Mouse (Mus musculus): ENCODE data around the gene Mad1l1. TPM values are rescaled to one million over a fixed set of nuclear protein-coding genes. Genes with fewer than 3 reads are reported as not detected.

The Mad1l1 gene
- polyA plus RNA-seq, 1 experiment from 2014 or later = 42.3 TPM

DNA sequence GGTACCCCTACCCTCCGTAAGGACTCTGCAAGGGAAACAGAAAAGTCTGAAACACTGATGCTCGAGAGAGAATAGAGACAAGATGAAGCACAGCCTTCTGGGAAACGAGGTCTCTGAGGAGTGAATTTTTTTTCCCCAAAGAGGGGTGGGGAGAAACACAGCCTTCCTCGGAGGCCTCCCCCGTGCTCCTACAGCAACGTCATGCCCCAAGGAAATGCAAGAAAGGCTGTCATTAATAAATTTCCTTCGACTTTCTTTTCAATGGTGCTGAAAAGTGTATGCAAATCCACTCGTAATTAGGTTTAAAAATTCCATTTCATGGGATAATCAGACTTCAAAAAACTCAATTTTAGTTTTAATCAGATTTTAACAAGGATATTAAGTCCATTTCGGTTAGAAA is 41.1 kb downstream of the Mad1l1 start:
- no peak for ATAC-seq (replicated peaks; ENCODE audit: low FRiP score, low TSS enrichment, low read depth)
- H3K27me3 ChIP-seq (replicated peaks; ENCODE audit: control insufficient read depth, insufficient read depth, low read length) = no peaks in the 10 kb centered on the region

DNA sequence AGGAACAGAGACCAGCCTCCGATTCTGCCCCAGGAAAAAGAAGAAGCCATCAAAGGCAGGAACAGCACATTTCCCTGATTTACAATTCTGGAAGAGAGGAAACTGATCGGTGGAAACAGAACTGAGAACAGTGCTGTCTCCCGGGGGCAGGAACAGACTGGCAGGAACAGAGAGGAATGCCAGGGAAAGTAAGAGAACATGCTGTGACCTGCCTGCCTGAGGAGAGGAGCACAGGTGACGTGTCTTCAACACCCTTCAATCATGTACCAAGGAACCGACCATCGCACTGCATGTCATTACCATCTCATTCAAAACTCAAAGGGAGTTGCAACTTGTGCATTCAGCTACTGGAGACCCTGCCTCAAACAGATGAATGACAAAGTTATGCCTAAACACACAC is 44.6 kb downstream of the Mad1l1 start:
- Histone ChIP-seq H3K4me2 (ENCODE audit: low read length) (no peak overlapping the region), H3K9me3 (ENCODE audit: control insufficient read depth, low read length) (no peaks in the 10 kb centered on the region), H3K36me3 (ENCODE audit: control insufficient read depth, insufficient read depth, low read length) (peaks cover 11% of the 10 kb centered on the region), H3K9ac (ENCODE audit: low read length) (no peak overlapping the region), H3K27ac (ENCODE audit: low read depth) (no peak overlapping the region), H3K27me3 (replicated peaks; ENCODE audit: control insufficient read depth, insufficient read depth, low read length) (no peaks in the 10 kb centered on the region), H3K4me1 (replicated peaks; ENCODE audit: control insufficient read depth, insufficient read depth, low read length) (no peaks in the 10 kb centered on the region), H3K4me3 (ENCODE audit: low read depth, low read length) (no peak overlapping the region)
- WGBS = 88% methylated on average over 6 of the region's 6 CpGs
- ATAC-seq (replicated peaks; ENCODE audit: low FRiP score, low TSS enrichment, low read depth) (no peak), DNase-seq (ENCODE audit: low spot score) (no peak)

More for the DNA sequence above, 41.1 kb downstream of the Mad1l1 start:
- Histone ChIP-seq H3K4me1 (replicated peaks; ENCODE audit: control insufficient read depth, insufficient read depth, low read length) (no peaks in the 10 kb centered on the region), H3K27ac (ENCODE audit: low read depth) (no peak overlapping the region), H3K4me3 (ENCODE audit: low read depth, low read length) (no peak overlapping the region), H3K9ac (ENCODE audit: low read length) (no peak overlapping the region), H3K4me2 (ENCODE audit: low read length) (no peak overlapping the region), H3K36me3 (ENCODE audit: control insufficient read depth, insufficient read depth, low read length) (peaks cover 16% of the 10 kb centered on the region), H3K9me3 (ENCODE audit: control insufficient read depth, low read length) (no peaks in the 10 kb centered on the region)
- 82% methylated on average over 9 of the region's 9 CpGs for WGBS
- DNase-seq (ENCODE audit: low spot score) = no peak

DNA sequence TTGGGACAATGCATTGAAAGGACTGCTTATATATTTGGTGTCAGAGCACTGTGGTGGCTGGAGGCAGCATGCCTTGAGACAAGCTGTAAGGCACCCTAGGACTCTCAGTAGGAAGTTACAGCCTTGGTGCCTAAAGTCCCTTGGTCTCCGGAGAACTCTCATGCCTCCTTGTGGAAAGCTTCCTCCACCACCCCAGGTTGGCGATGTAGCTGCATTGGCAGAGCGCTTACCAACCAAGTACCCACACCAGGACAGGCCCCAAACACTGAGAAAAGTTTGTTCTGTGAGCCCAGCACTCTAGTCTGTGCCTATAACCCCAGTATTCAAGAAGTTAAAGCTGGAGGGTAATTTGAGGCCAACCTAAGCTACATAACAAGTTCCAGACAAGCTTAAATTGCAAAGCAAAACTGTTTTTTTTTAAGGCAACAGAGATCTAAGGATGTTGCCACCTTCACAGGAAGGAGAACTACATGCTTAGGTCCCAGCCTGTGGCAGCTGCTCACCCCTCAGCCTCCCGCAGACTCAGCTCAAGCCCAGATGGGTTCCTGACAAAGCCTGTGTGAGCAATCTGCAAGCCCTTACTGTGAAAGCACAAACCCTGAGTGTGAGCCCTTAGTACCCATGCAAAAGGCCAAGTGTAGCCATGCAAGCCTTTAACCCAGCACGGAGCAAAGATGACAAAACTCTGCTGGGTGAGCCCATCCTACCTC is 50.2 kb downstream of the Mad1l1 start:
- H3K4me3 ChIP-seq (ENCODE audit: low read depth, low read length) = no peak overlapping the region
- H3K27me3 ChIP-seq (replicated peaks; ENCODE audit: control insufficient read depth, insufficient read depth, low read length) = no peaks in the 10 kb centered on the region
- no peak for ATAC-seq (replicated peaks; ENCODE audit: low FRiP score, low TSS enrichment, low read depth)
- H3K36me3 ChIP-seq (ENCODE audit: control insufficient read depth, insufficient read depth, low read length) = peaks cover 17% of the 10 kb centered on the region
- DNase-seq (ENCODE audit: low spot score) = no peak
- WGBS = 90% methylated on average over 5 of the region's 5 CpGs
- H3K27ac ChIP-seq (ENCODE audit: low read depth) = no peak overlapping the region
- H3K4me2 ChIP-seq (ENCODE audit: low read length) = no peak overlapping the region
- no peaks in the 10 kb centered on the region for H3K4me1 ChIP-seq (replicated peaks; ENCODE audit: control insufficient read depth, insufficient read depth, low read length)
- H3K9ac ChIP-seq (ENCODE audit: low read length) = no peak overlapping the region
- no peaks in the 10 kb centered on the region for H3K9me3 ChIP-seq (ENCODE audit: control insufficient read depth, low read length)

DNA sequence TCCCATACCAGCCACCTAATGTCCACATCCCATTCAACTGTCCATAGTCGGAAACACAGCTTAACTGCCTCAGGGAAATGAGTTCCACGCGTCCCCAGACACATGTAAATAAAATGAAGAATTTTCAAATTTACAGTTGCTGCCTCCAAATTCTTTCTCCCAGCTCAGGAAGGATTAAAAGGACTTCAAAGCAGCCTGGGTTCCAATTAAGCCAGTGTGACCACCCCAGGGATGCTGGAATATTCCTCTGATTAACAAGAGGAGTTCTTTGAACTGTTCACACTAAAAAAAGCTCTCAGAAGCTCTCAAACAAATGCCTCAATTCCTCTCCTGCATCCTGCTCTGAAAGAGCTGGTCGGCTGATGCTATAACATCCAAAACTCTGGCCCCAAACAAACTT is 53.0 kb downstream of the Mad1l1 start:
- no peaks in the 10 kb centered on the region for H3K27me3 ChIP-seq (replicated peaks; ENCODE audit: control insufficient read depth, insufficient read depth, low read length)
- WGBS = 66% methylated on average over 4 of the region's 4 CpGs
- H3K27ac ChIP-seq (ENCODE audit: low read depth) = no peak overlapping the region
- H3K9me3 ChIP-seq (ENCODE audit: control insufficient read depth, low read length) = no peaks in the 10 kb centered on the region
- no peak overlapping the region for H3K4me2 ChIP-seq (ENCODE audit: low read length)
- DNase-seq (ENCODE audit: low spot score) (no peak), ATAC-seq (replicated peaks; ENCODE audit: low FRiP score, low TSS enrichment, low read depth) (no peak)
- H3K36me3 ChIP-seq (ENCODE audit: control insufficient read depth, insufficient read depth, low read length) = 0 out of 2 replicates have a peak, but pooled peaks cover 6% of the 10 kb centered on the region
- no peak overlapping the region for H3K9ac ChIP-seq (ENCODE audit: low read length)
- H3K4me1 ChIP-seq (replicated peaks; ENCODE audit: control insufficient read depth, insufficient read depth, low read length) = no peaks in the 10 kb centered on the region
- H3K4me3 ChIP-seq (ENCODE audit: low read depth, low read length) = no peak overlapping the region

DNA sequence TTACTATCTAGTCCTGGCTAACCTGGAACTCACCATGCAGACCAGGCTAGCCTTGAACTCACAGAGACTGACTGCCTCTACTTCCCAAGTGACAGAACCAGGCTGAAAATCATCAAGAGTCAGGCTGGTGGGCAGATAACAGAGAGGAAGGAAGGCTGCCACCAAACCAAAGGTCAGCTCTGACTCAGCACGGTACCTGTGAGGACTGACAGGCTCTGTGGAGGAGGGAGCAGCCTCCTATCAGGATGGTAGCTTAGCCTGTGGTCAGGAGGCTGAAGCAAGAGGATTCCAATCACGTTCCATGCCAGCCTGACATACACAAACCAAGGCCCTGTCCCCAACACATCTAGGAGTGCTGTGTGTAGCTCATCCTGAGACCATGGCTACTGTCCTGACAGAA is 54.3 kb downstream of the Mad1l1 start:
- no peak overlapping the region for H3K27ac ChIP-seq (ENCODE audit: low read depth)
- H3K4me2 ChIP-seq (ENCODE audit: low read length) = no peak overlapping the region
- H3K4me1 ChIP-seq (replicated peaks; ENCODE audit: control insufficient read depth, insufficient read depth, low read length) = no peaks in the 10 kb centered on the region
- H3K36me3 ChIP-seq (ENCODE audit: control insufficient read depth, insufficient read depth, low read length) = 0 out of 2 replicates have a peak, but pooled peaks cover 6% of the 10 kb centered on the region
- no peaks in the 10 kb centered on the region for H3K27me3 ChIP-seq (replicated peaks; ENCODE audit: control insufficient read depth, insufficient read depth, low read length)
- no peak overlapping the region for H3K9ac ChIP-seq (ENCODE audit: low read length)
- H3K9me3 ChIP-seq (ENCODE audit: control insufficient read depth, low read length) = no peaks in the 10 kb centered on the region
- 78% methylated on average over 2 of the region's 2 CpGs for WGBS
- H3K4me3 ChIP-seq (ENCODE audit: low read depth, low read length) = no peak overlapping the region
- no peak for DNase-seq (ENCODE audit: low spot score)
- no peak for ATAC-seq (replicated peaks; ENCODE audit: low FRiP score, low TSS enrichment, low read depth)

DNA sequence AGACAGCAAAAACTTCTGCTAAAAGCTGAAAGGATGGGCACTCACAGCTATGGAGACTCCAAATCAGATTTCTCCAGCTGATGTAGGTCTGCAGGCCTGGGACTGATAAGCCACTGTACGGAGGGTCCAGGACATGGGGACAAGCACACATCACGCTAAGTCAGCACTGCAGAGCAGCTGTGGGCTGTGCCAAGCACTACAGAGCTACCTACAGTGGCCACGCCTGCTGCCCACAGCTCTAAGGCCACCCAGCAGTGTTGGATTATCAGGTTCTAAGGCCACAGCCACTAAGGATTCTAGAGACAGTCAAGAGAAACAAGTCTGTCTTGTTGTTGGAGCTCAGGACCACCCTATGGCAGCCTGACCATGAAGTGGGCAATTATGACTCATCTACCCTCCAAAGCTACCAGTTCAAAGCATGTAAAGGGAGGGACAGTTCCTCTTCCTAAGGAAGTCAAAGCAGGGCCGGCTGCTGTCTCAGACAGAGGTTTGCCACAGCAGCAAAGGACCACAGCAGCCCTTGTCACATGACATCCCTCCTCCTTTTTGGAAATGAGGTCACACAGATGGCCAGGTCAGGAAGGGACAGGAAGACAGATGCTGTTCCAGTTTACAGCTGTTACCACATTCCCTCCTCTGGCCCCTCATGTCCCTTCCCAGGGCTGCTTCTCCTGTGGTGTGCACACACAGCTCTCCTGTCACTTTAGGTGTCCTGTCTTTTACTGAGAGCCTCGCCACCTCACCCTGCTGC is 56.4 kb downstream of the Mad1l1 start:
- no peak overlapping the region for H3K4me3 ChIP-seq (ENCODE audit: low read depth, low read length)
- no peak overlapping the region for H3K9ac ChIP-seq (ENCODE audit: low read length)
- H3K27ac ChIP-seq (ENCODE audit: low read depth) = no peak overlapping the region
- H3K27me3 ChIP-seq (replicated peaks; ENCODE audit: control insufficient read depth, insufficient read depth, low read length) = no peaks in the 10 kb centered on the region
- 78% methylated on average over 5 of the region's 5 CpGs for whole genome bisulfite sequencing
- H3K9me3 ChIP-seq (ENCODE audit: control insufficient read depth, low read length) = no peaks in the 10 kb centered on the region
- H3K36me3 ChIP-seq (ENCODE audit: control insufficient read depth, insufficient read depth, low read length) = peaks cover 9% of the 10 kb centered on the region; the same call in 1 of the 2 replicates
- H3K4me1 ChIP-seq (replicated peaks; ENCODE audit: control insufficient read depth, insufficient read depth, low read length) = no peaks in the 10 kb centered on the region
- ATAC-seq (replicated peaks; ENCODE audit: low FRiP score, low TSS enrichment, low read depth) = no peak
- DNase-seq (ENCODE audit: low spot score) = no peak
- H3K4me2 ChIP-seq (ENCODE audit: low read length) = no peak overlapping the region

DNA sequence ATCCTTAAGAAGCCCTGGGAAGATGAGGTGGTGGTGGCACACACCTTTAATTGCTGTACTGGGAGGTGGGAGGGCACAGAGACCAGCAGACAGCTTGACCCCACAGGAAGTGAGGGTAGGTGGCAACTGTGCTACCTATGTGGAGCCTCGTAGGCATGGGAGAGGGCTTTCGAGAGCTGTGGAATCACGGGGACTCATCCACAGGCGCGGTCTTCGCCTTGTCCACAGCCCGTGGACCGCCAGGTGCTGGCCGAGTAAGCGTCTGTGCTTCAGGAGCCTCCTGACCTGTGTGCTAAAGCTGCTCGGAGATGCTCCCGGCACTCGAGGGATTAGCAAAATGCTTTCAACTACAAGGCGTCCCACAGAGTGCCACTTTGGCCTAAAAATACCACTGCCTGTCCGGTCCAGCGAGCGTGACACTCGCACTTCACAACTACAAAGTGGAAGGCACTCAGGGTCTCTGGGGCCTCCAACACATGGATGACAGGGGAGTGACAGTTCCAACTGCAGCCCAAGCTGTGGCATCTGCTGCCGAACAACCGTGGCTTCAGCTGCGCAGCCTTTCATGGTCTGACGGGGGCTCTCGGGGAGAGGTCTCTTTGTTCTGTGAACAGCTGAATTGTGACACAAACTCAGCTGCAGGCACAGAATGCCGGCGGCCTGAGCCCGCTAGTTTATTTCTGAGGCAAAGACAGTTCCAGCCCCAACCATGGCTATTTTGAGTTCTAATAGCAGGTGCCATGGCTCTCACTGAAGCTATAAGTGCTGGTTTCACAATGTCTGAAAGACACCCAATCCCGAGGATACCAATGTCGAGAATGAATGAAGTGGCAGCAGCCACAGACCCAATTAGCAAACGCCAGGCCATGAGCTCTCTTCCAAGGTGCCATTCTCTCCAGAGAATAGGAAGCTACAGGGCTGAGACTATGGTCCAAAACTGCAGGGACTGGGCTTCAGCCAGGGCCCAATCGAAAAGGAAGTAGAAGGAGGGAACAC is 57.3 kb downstream of the Mad1l1 start:
- H3K27me3 ChIP-seq (replicated peaks; ENCODE audit: control insufficient read depth, insufficient read depth, low read length) = no peaks in the 10 kb centered on the region
- H3K36me3 ChIP-seq (ENCODE audit: control insufficient read depth, insufficient read depth, low read length) = peaks cover 7% of the 10 kb centered on the region; the same call in 1 of the 2 replicates
- no peak overlapping the region for H3K27ac ChIP-seq (ENCODE audit: low read depth)
- H3K4me1 ChIP-seq (replicated peaks; ENCODE audit: control insufficient read depth, insufficient read depth, low read length) = no peaks in the 10 kb centered on the region
- no peak overlapping the region for H3K4me2 ChIP-seq (ENCODE audit: low read length)
- WGBS = 82% methylated on average over 30 of the region's 30 CpGs
- no peak for DNase-seq (ENCODE audit: low spot score)
- H3K9me3 ChIP-seq (ENCODE audit: control insufficient read depth, low read length) = no peaks in the 10 kb centered on the region
- ATAC-seq (replicated peaks; ENCODE audit: low FRiP score, low TSS enrichment, low read depth) = no peak
- no peak overlapping the region for H3K4me3 ChIP-seq (ENCODE audit: low read depth, low read length)
- no peak overlapping the region for H3K9ac ChIP-seq (ENCODE audit: low read length)

DNA sequence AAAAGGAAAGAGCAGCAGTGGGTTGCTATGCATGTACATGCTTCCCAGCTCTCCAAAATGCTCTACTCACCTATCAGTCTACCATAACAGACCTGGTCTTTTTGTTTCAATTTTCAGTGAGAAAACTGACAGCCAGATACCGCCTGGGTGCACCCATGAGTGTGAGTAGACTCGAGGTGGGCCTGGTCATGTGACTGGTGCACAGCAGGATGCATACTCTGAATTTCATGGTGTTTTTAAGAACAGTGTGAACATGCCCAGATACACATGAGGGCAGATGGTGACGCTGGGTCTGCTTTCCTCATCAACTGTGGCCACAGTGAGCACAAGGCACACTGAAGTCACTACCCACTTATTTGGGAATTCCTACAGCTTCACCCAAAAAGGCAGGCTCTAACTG is 59.0 kb downstream of the Mad1l1 start:
- H3K27ac ChIP-seq (ENCODE audit: low read depth) = no peak overlapping the region
- H3K9me3 ChIP-seq (ENCODE audit: control insufficient read depth, low read length) = no peaks in the 10 kb centered on the region
- DNase-seq (ENCODE audit: low spot score) (no peak), ATAC-seq (replicated peaks; ENCODE audit: low FRiP score, low TSS enrichment, low read depth) (no peak)
- no peak overlapping the region for H3K4me3 ChIP-seq (ENCODE audit: low read depth, low read length)
- H3K27me3 ChIP-seq (replicated peaks; ENCODE audit: control insufficient read depth, insufficient read depth, low read length) = no peaks in the 10 kb centered on the region
- peaks cover 7% of the 10 kb centered on the region; the same call in 1 of the 2 replicates for H3K36me3 ChIP-seq (ENCODE audit: control insufficient read depth, insufficient read depth, low read length)
- H3K9ac ChIP-seq (ENCODE audit: low read length) = no peak overlapping the region
- H3K4me1 ChIP-seq (replicated peaks; ENCODE audit: control insufficient read depth, insufficient read depth, low read length) = no peaks in the 10 kb centered on the region
- 84% methylated on average over 3 of the region's 3 CpGs for WGBS
- H3K4me2 ChIP-seq (ENCODE audit: low read length) = no peak overlapping the region

Data from intestine, embryonic 14.5 days (tissue).